Mouse (Mus musculus): ENCODE data around the gene Acsf3. TPM values are rescaled to one million over a fixed set of nuclear protein-coding genes. Genes with fewer than 3 reads are reported as not detected.
A peak's percentile ranks its signal among the peaks of the same experiment; 100 is the strongest.

Acsf3 gene
- polyA plus RNA-seq, 1 experiment from 2014 or later: 14.6 TPM

DNA sequence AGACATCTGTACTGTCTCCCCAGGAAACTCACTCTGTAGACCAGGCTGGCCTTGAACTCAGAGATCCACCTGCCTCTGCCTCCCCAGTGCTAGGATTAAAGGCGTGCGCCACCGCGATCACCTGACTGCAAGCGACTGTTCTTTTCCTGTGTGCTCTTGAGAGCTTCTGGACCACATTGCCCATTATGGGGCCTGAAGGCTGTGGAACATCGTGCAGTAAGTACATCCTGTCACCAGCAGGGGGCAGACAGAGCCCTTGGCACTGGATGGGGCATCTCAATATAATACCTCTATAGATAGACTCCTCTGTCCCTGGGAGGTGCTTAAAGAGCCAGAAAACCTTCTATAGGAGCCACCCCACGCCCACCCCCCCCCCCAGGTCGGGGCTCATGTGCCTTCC lies 59.7 kb downstream of the Acsf3 start:
- H3K9me3 ChIP-seq (replicated peaks; ENCODE audit: control insufficient read depth, low read length): no peaks in the 10 kb centered on the region
- H3K27ac ChIP-seq (replicated peaks; ENCODE audit: low read depth, low read length): no peak overlapping the region
- ATAC-seq (replicated peaks; ENCODE audit: insufficient number of reproducible peaks, low FRiP score, low TSS enrichment, low read depth) (no peak), DNase-seq (ENCODE audit: low spot score) (peak; percentile 87)
- H3K27me3 ChIP-seq (ENCODE audit: control insufficient read depth, insufficient read depth, low read length): no peaks in the 10 kb centered on the region
- no peak overlapping the region for H3K9ac ChIP-seq (replicated peaks; ENCODE audit: low read length)
- 32% methylated on average over 7 of the region's 8 CpGs for WGBS
- H3K4me3 ChIP-seq (ENCODE audit: low read depth, low read length): no peak overlapping the region
- H3K36me3 ChIP-seq (replicated peaks; ENCODE audit: control insufficient read depth, insufficient read depth, low read depth, low read length): no peaks in the 10 kb centered on the region
- no peaks in the 10 kb centered on the region for H3K4me1 ChIP-seq (ENCODE audit: control insufficient read depth, insufficient read depth, low read length)
- no peak overlapping the region for H3K4me2 ChIP-seq (ENCODE audit: low read depth, low read length)

DNA sequence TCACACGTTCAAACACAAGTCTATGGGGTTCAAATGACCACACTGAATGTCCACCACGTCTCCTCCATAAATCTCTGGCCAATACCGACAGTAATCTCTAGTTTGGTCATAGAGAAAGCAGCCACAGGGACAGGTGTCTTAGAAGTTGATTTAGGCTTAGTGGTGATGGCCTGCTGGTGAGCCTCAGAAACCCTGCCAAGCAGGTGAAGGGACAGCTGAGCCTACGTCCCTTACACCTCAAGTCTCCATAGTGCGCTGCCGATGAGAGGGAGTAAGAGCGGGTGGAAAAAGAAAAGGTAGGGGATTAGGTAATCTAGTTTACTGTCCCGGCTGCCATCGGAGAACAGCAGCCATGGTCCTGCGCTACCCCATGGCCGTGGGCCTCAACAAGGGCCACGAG lies 60.9 kb downstream of the Acsf3 start:
- H3K36me3 ChIP-seq (replicated peaks; ENCODE audit: control insufficient read depth, insufficient read depth, low read depth, low read length): no peaks in the 10 kb centered on the region
- H3K27ac ChIP-seq (replicated peaks; ENCODE audit: low read depth, low read length): no peak overlapping the region
- no peak overlapping the region for H3K4me2 ChIP-seq (ENCODE audit: low read depth, low read length)
- ATAC-seq (replicated peaks; ENCODE audit: insufficient number of reproducible peaks, low FRiP score, low TSS enrichment, low read depth) (no peak), DNase-seq (ENCODE audit: low spot score) (no peak)
- H3K4me1 ChIP-seq (ENCODE audit: control insufficient read depth, insufficient read depth, low read length): no peaks in the 10 kb centered on the region
- 89% methylated on average over 12 of the region's 12 CpGs for WGBS
- no peak overlapping the region for H3K4me3 ChIP-seq (ENCODE audit: low read depth, low read length)
- no peaks in the 10 kb centered on the region for H3K9me3 ChIP-seq (replicated peaks; ENCODE audit: control insufficient read depth, low read length)
- no peak overlapping the region for H3K9ac ChIP-seq (replicated peaks; ENCODE audit: low read length)
- H3K27me3 ChIP-seq (ENCODE audit: control insufficient read depth, insufficient read depth, low read length): no peaks in the 10 kb centered on the region

DNA sequence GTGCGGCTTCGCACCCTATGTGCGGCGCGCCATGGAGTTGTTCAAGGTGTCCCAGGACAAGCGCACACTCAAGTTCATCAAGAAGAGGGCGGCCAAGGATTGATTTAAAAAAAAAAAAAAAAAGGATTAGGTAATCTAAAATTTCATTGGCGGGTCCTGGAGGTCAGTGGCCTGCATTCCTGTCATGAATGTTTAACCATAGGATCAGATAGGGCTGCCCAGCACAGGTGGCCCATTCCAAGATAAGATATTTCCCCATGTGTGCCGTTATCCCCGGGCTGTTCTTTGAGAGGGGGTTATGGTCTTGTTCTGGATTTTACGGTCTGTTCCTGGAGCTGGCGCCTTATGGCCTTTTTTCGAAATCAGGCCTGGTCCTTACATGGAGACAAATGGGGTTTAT lies 61.4 kb downstream of the Acsf3 start:
- H3K4me3 ChIP-seq (ENCODE audit: low read depth, low read length): no peak overlapping the region
- no peaks in the 10 kb centered on the region for H3K4me1 ChIP-seq (ENCODE audit: control insufficient read depth, insufficient read depth, low read length)
- no peaks in the 10 kb centered on the region for H3K36me3 ChIP-seq (replicated peaks; ENCODE audit: control insufficient read depth, insufficient read depth, low read depth, low read length)
- H3K27ac ChIP-seq (replicated peaks; ENCODE audit: low read depth, low read length): no peak overlapping the region
- DNase-seq (ENCODE audit: low spot score) (no peak), ATAC-seq (replicated peaks; ENCODE audit: insufficient number of reproducible peaks, low FRiP score, low TSS enrichment, low read depth) (no peak)
- H3K4me2 ChIP-seq (ENCODE audit: low read depth, low read length): no peak overlapping the region
- H3K9ac ChIP-seq (replicated peaks; ENCODE audit: low read length): no peak overlapping the region
- WGBS: 93% methylated on average over 13 of the region's 13 CpGs
- no peaks in the 10 kb centered on the region for H3K9me3 ChIP-seq (replicated peaks; ENCODE audit: control insufficient read depth, low read length)
- H3K27me3 ChIP-seq (ENCODE audit: control insufficient read depth, insufficient read depth, low read length): no peaks in the 10 kb centered on the region

DNA sequence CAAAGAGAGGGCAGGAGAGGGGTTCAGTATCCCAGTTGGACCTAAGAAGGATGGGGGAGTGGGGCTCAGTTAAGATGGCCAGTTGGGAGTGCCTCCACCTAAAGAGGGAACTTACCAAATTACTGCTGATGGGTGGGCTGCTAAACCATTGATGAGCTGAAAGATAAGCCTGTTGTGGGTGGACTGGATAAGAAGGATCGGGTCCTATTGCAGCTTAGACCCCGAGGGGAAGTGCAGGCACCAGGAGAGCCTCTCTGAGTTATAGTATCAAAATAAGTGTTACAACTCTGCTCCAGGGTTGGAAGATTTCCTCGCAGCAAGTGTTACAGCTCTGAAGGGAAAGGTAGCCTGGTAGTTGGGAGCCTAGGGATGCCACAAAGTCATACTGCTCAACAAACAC lies 68.9 kb downstream of the Acsf3 start:
- ATAC-seq (replicated peaks; ENCODE audit: insufficient number of reproducible peaks, low FRiP score, low TSS enrichment, low read depth): no peak
- Histone ChIP-seq H3K4me1 (ENCODE audit: control insufficient read depth, insufficient read depth, low read length) (no peaks in the 10 kb centered on the region), H3K9me3 (replicated peaks; ENCODE audit: control insufficient read depth, low read length) (no peaks in the 10 kb centered on the region), H3K4me2 (ENCODE audit: low read depth, low read length) (no peak overlapping the region), H3K27me3 (ENCODE audit: control insufficient read depth, insufficient read depth, low read length) (no peaks in the 10 kb centered on the region), H3K9ac (replicated peaks; ENCODE audit: low read length) (no peak overlapping the region), H3K4me3 (ENCODE audit: low read depth, low read length) (no peak overlapping the region), H3K36me3 (replicated peaks; ENCODE audit: control insufficient read depth, insufficient read depth, low read depth, low read length) (no peaks in the 10 kb centered on the region), H3K27ac (replicated peaks; ENCODE audit: low read depth, low read length) (no peak overlapping the region)
- no peak for DNase-seq (ENCODE audit: low spot score)
- WGBS: 67% methylated on average over 3 of the region's 3 CpGs

DNA sequence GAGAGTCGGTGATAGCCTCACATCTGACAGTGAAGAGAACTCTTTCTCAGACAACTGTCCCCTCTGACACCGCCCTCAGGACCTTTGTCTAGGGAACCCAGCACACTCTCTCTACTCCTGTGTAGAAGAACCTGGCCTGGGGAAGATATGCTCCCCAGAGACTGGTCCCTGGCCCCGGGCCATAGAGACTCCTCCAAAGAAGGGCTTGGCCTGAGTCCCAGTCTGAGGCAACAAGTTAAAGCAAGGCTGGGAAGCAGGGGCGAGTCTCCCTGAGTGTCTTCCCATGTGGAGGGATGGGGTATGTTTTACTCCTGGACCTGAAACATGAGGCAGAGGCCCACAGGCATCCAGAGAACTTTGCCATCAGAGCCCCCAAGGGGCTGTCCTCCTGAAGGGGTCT lies 70.4 kb downstream of the Acsf3 start:
- Histone ChIP-seq H3K4me3 (ENCODE audit: low read depth, low read length) (no peak overlapping the region), H3K27ac (replicated peaks; ENCODE audit: low read depth, low read length) (no peak overlapping the region), H3K9me3 (replicated peaks; ENCODE audit: control insufficient read depth, low read length) (no peaks in the 10 kb centered on the region), H3K4me1 (ENCODE audit: control insufficient read depth, insufficient read depth, low read length) (no peaks in the 10 kb centered on the region), H3K4me2 (ENCODE audit: low read depth, low read length) (no peak overlapping the region), H3K9ac (replicated peaks; ENCODE audit: low read length) (no peak overlapping the region), H3K36me3 (replicated peaks; ENCODE audit: control insufficient read depth, insufficient read depth, low read depth, low read length) (no peaks in the 10 kb centered on the region), H3K27me3 (ENCODE audit: control insufficient read depth, insufficient read depth, low read length) (no peaks in the 10 kb centered on the region)
- WGBS: 79% methylated on average over 4 of the region's 4 CpGs
- DNase-seq (ENCODE audit: low spot score) (no peak), ATAC-seq (replicated peaks; ENCODE audit: insufficient number of reproducible peaks, low FRiP score, low TSS enrichment, low read depth) (no peak)

DNA sequence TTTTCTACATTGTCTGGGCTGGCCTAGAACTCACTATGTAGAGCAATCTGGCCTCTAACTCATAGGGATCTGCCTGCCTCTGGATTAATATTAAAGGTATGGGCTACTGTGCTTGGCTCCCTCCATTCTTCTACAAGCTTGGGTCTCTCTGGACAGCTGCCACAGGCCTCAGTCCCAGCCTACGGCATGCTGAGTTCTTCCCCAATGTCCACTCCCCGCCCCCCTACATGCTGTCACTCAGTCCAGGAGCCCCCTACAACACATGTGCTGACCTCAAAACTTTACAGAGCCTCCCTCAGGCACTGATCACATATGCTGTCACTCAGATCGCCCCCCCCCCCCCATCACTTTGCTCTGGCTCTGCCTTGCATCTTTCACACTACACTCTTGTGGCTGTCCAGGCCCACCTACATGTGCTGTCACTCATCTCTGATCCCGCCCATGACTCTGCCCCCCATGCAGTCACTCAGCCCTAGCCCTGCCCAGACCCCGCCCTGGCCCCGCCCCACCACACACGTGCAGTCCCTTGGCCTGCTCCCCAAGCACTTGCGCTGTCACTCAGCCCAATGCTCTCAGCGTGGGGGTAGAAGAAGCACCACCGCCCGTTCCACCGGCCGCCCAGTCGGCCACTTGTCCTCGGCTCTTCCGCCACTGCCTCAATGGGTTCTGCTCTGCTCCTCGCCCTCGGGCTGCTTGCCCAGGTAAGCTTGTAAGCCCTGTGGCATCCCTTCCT lies 72.7 kb downstream of the Acsf3 start, which contains the start of gene Cdh15:
Gene Cdh15, plus strand, starts transcription at position 138 of the 733 bp plus-strand sequence.
- H3K4me3 ChIP-seq (ENCODE audit: low read depth, low read length): no peak within 1 kb of the TSS

DNA sequence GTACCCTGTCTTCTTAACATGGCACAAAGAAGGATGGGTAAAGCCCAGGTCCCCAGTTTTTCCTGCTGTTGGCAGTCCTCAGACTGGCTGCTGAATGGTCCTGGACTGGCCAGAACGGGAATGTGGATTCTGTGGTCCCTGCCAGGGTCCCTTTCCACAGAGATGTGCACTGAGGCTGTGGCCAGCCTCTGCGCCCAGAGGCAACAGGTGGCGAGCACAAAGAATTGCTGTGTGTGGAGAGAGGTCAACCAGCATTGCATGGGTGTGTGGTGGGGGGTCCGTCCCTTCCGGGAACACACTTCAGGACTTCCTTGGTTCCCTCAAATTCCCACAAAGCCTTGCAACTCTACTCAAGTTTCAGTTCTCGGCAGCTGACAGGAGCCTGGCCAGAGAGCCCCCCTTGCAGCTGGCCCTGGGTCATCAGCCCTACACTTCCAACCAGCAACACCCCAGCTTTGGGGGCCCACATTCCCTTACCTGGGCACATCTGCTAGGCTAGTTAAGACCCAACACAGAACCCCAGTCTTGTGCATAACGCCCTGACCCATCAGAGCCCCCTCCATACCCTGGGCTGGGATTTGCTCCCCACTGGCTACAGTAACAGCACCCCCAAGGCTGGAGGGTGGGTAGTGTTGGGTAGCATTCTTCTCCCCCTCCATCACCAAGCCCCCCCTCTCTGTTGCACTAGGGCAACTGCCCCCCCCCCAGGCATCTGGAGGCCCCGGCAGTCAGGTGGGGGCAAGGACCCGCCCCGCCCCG lies 74.0 kb downstream of the Acsf3 start:
- no peak overlapping the region for H3K4me3 ChIP-seq (ENCODE audit: low read depth, low read length)
- H3K4me2 ChIP-seq (ENCODE audit: low read depth, low read length): no peak overlapping the region
- DNase-seq (ENCODE audit: low spot score): no peak
- peaks cover 4% of the 10 kb centered on the region; the same call in 1 of the 2 replicates for H3K4me1 ChIP-seq (ENCODE audit: control insufficient read depth, insufficient read depth, low read length)
- no peak overlapping the region for H3K27ac ChIP-seq (replicated peaks; ENCODE audit: low read depth, low read length)
- no peak for ATAC-seq (replicated peaks; ENCODE audit: insufficient number of reproducible peaks, low FRiP score, low TSS enrichment, low read depth)
- no peak overlapping the region for H3K9ac ChIP-seq (replicated peaks; ENCODE audit: low read length)
- H3K9me3 ChIP-seq (replicated peaks; ENCODE audit: control insufficient read depth, low read length): no peaks in the 10 kb centered on the region
- H3K27me3 ChIP-seq (ENCODE audit: control insufficient read depth, insufficient read depth, low read length): no peaks in the 10 kb centered on the region
- no peaks in the 10 kb centered on the region for H3K36me3 ChIP-seq (replicated peaks; ENCODE audit: control insufficient read depth, insufficient read depth, low read depth, low read length)
- 44% methylated on average over 8 of the region's 11 CpGs for WGBS

More for the DNA sequence above, 72.7 kb downstream of the Acsf3 start, which contains the start of gene Cdh15:
- Histone ChIP-seq H3K4me1 (ENCODE audit: control insufficient read depth, insufficient read depth, low read length) (no peaks in the 10 kb centered on the region), H3K9ac (replicated peaks; ENCODE audit: low read length) (0 out of 2 replicates have a peak within 1 kb of the TSS, but pooled peaks have one; percentile 15), H3K4me2 (ENCODE audit: low read depth, low read length) (peak within 1 kb of the TSS; percentile 27), H3K27me3 (ENCODE audit: control insufficient read depth, insufficient read depth, low read length) (no peaks in the 10 kb centered on the region), H3K9me3 (replicated peaks; ENCODE audit: control insufficient read depth, low read length) (no peaks in the 10 kb centered on the region), H3K36me3 (replicated peaks; ENCODE audit: control insufficient read depth, insufficient read depth, low read depth, low read length) (no peaks in the 10 kb centered on the region), H3K27ac (replicated peaks; ENCODE audit: low read depth, low read length) (no peak within 1 kb of the TSS)
- 11% methylated on average over 17 of the region's 18 CpGs for WGBS
- DNase-seq (ENCODE audit: low spot score): peak; percentile 76
- ATAC-seq (replicated peaks; ENCODE audit: insufficient number of reproducible peaks, low FRiP score, low TSS enrichment, low read depth): peak; percentile 80

DNA sequence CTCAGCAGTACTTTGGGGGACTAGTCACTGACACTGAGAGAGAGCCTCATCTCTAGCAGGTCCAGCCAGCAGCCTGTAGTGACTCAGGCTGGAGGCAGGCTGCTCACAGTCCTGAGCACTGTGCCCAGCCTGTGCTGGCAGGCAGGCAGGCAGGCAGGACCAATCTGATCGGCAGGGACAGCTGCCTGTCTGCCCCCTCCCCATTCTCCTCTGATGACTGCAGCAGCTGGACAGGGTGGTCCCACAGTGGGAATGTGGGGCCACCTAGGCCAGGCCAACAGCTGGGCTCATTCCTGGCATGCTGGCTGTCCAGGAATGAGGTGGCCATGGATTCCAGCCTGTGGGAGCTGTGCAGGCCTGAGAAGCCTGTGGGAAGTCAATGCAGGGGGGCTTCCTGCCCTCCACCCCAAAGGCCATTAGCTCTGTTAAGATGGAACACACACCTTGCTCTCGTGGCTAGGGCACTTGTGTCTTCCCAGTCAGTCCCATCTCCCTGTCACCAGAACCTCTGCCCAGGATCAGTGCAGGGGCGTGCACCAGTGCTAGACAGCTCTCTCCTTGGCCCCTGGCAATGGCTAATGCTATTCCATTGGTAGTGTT lies 75.5 kb downstream of the Acsf3 start:
- Histone ChIP-seq H3K4me3 (ENCODE audit: low read depth, low read length) (no peak overlapping the region), H3K9ac (replicated peaks; ENCODE audit: low read length) (no peak overlapping the region), H3K27me3 (ENCODE audit: control insufficient read depth, insufficient read depth, low read length) (no peaks in the 10 kb centered on the region), H3K27ac (replicated peaks; ENCODE audit: low read depth, low read length) (no peak overlapping the region), H3K36me3 (replicated peaks; ENCODE audit: control insufficient read depth, insufficient read depth, low read depth, low read length) (no peaks in the 10 kb centered on the region), H3K4me1 (ENCODE audit: control insufficient read depth, insufficient read depth, low read length) (peaks cover 4% of the 10 kb centered on the region; the same call in 1 of the 2 replicates), H3K4me2 (ENCODE audit: low read depth, low read length) (no peak overlapping the region), H3K9me3 (replicated peaks; ENCODE audit: control insufficient read depth, low read length) (no peaks in the 10 kb centered on the region)
- DNase-seq (ENCODE audit: low spot score): no peak
- no peak for ATAC-seq (replicated peaks; ENCODE audit: insufficient number of reproducible peaks, low FRiP score, low TSS enrichment, low read depth)
- 59% methylated on average over 3 of the region's 3 CpGs for WGBS
